Mouse (Mus musculus) stomach, embryonic 15.5 days (tissue): Measurements from ENCODE around the gene Adcy4. TPM values are rescaled to one million over a fixed set of nuclear protein-coding genes. Genes with fewer than 3 reads are reported as not detected.

ENCODE experiments used
- ATAC-seq: fragments of 200-750 bp; cut with Nextera tagmentation; 2 replicates; pipeline ENCODE4 v1.8.0; 2017; ENCODE audit warnings: low read depth, moderate number of reproducible peaks, moderate TSS enrichment; ENCODE audit not compliant: insufficient read depth, low FRiP score
- H3K27ac ChIP-seq: fragments of 300-500 bp; sonication (generic); 2 replicates; pipeline ENCODE4 v1.5.1; 2015; ENCODE audit warnings: mild to moderate bottlenecking, inconsistent platforms
- H3K27me3 ChIP-seq: fragments of 300-500 bp; sonication (generic); replicated peaks from 2 replicates; pipeline ENCODE4 v1.6.1; 2015; ENCODE audit warnings: inconsistent platforms
- H3K36me3 ChIP-seq: fragments of 300-500 bp; sonication (generic); 2 replicates; pipeline ENCODE4 v1.6.1; 2015; ENCODE audit warnings: inconsistent platforms
- H3K4me1 ChIP-seq: fragments of 300-500 bp; sonication (generic); 2 replicates; pipeline ENCODE4 v1.6.1; 2015; ENCODE audit warnings: inconsistent platforms
- H3K4me2 ChIP-seq: fragments of 300-500 bp; sonication (generic); 2 replicates; pipeline ENCODE4 v1.6.1; 2015; ENCODE audit warnings: mild to moderate bottlenecking, inconsistent platforms
- H3K4me3 ChIP-seq: fragments of 300-500 bp; sonication (generic); replicated peaks from 2 replicates; pipeline ENCODE4 v1.5.1; 2015; ENCODE audit warnings: inconsistent platforms
- H3K9ac ChIP-seq: fragments of 300-500 bp; sonication (generic); 2 replicates; pipeline ENCODE4 v1.6.1; 2015; ENCODE audit warnings: inconsistent platforms
- H3K9me3 ChIP-seq: fragments of 300-500 bp; sonication (generic); 2 replicates; pipeline ENCODE4 v1.6.1; 2016; ENCODE audit warnings: inconsistent platforms
- WGBS: fragments of 180-500 bp; shearing (Covaris S2); methylation state at CpG from one replicate; pipeline ENCODE4 v1.1.7; 2015; 5-methylcytosine and 5-hydroxymethylcytosine counted together
- polyA plus RNA-seq: library from polyadenylated mRNA; unstranded; fragments of >200 nt; fragmentation: Nextera tagmentation; extraction: Ambion mirVana; gene quantifications from 2 replicates; pipeline ENCODE4 v1.2.1, GENCODE M21; 2015

Gene Adcy4
- polyA plus RNA-seq, 1 experiment from 2014 or later = 6.3 TPM

DNA sequence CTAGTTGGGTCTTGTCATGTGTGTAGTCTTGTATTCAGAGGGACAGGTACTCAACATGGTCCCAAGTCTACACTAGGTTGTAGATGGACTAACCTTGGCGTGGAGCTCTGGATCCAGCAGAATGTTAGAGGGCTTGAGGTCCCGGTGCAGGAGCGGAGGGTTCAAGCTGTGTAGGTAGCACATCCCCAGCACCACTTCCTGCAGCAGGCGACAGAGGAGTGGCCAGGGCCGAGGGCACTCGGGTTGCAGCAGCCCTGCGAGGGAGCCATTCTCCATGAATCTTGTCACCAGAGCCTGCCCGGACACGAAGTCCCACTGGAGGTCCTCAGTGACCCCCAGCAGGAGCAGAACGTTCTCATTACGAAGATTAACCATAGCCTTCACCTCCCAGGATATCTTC is 3.8 kb upstream of the Adcy4 start:
- Histone ChIP-seq H3K4me3 (peak overlapping the region; percentile 50), H3K36me3 (no peaks in the 10 kb centered on the region), H3K27me3 (peaks cover 15% of the 10 kb centered on the region; the same call in 1 of the 2 replicates), H3K4me2 (peak overlapping the region; percentile 94), H3K27ac (no peak overlapping the region), H3K9ac (no peak overlapping the region), H3K9me3 (no peaks in the 10 kb centered on the region), H3K4me1 (peaks cover 25% of the 10 kb centered on the region)
- 41% methylated on average over 11 of the region's 11 CpGs for WGBS
- no peak for ATAC-seq

DNA sequence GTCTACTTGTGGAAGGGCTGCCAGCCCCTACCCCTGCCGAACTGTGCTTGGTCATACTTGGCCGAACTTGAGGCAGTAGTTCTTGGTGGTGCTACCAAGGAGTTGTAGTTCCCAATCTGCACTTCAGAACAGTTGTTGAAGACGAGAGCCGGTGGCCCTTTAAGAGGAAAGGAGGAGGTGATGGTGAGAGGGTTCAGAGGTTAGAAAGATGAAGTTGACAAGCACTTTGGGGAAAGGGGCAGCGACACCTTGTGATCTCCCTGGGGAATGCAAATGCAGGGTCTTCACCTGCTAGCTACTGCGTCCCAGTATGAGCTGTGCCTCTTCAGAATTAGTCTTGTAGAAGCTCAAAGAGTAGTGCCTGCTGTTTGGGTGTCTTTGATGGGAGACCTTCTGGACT is 1.3 kb upstream of the Adcy4 start:
- Histone ChIP-seq H3K4me3 (no peak overlapping the region), H3K4me1 (peaks cover 23% of the 10 kb centered on the region), H3K4me2 (no peak overlapping the region), H3K27me3 (peaks cover 15% of the 10 kb centered on the region; the same call in 1 of the 2 replicates), H3K36me3 (no peaks in the 10 kb centered on the region), H3K9ac (no peak overlapping the region), H3K9me3 (no peaks in the 10 kb centered on the region), H3K27ac (no peak overlapping the region)
- ATAC-seq = no peak
- 39% methylated on average over 6 of the region's 6 CpGs for WGBS

DNA sequence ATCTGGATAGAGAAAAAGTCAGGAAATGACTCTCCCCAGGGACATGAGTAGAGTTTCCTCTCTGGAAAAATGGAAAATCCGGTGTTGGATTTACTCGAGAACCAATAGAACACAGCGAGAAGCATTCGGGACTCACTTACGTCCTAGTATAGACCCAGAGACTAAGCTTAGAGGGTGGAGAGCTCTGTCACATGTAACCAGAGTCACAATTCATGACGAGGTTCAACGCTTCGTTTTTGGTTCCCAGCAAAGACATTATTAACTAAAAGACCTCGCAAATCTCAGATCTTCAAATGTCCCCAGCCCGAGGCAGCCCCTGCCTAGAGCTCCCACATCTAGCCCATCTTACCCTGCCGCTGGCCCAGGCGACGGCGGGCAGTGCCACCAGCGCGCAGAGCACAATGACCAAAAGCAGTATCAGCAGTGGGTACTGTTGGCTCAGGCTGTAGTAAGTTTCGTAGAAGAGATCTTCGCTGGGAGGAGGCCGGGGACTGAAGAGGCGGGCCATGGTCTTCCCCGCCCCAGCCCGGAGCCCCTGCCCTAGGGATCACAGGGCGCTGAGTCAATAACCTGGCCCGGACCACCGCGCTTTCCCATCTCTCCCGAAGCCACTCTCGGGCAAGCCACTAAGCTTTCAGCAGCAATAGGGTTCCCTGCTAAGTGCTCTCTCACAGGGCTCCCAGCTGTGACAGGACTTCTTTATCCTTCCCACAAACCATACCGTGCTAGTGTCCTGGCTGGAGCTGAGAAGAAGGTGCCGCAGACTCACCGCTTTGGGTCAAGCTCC is 531 bp downstream of the Adcy4 start:
- peak; percentile 46; the same call in 1 of the 2 replicates for ATAC-seq
- Histone ChIP-seq H3K27ac (peak overlapping the region; percentile 23; the same call in 1 of the 2 replicates), H3K4me2 (peak overlapping the region; percentile 71), H3K4me1 (peaks cover 18% of the 10 kb centered on the region), H3K9me3 (no peaks in the 10 kb centered on the region), H3K27me3 (peaks cover 15% of the 10 kb centered on the region; the same call in 1 of the 2 replicates), H3K4me3 (peak overlapping the region; percentile 40), H3K36me3 (no peaks in the 10 kb centered on the region), H3K9ac (0 out of 2 replicates have a peak overlapping the region, but pooled peaks have one; percentile 20)
- WGBS = 4% methylated on average over 31 of the region's 31 CpGs

DNA sequence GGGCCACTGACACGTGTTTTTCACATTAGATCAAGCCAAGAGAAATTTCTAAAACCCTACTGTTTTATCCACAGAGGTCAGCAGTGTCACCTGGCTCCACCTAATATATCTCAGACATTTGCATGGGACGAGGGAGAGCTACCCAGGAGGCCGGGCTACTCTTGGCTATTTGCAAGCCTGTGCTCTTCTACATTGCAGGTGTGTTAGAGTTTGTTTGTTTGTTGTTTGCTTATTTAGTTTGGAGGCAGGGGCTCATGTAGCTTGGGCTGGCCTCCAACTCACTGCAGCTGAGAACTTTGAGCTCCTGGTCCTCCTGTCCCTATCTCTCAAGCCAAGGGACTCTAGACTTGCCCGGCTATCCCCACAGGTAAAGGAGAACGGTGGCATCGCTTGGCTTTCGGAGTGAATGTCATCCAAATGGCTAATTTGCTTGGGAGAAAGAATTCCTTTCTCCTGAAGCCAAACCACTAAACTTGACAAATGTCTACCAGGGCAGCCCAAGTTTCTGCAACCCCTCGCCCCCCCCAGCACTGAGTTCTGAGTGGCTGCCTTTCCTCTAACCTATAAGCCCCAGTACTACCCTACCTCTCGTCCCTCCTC is 1.4 kb downstream of the Adcy4 start:
- 61% methylated on average over 9 of the region's 9 CpGs for WGBS
- Histone ChIP-seq H3K4me3 (peak overlapping the region; percentile 40), H3K9me3 (no peaks in the 10 kb centered on the region), H3K4me2 (peak overlapping the region; percentile 71), H3K9ac (no peak overlapping the region), H3K27me3 (peaks cover 6% of the 10 kb centered on the region; the same call in 1 of the 2 replicates), H3K27ac (peak overlapping the region; percentile 23; the same call in 1 of the 2 replicates), H3K36me3 (no peaks in the 10 kb centered on the region), H3K4me1 (peaks cover 9% of the 10 kb centered on the region; the same call in 1 of the 2 replicates)
- ATAC-seq = no peak

DNA sequence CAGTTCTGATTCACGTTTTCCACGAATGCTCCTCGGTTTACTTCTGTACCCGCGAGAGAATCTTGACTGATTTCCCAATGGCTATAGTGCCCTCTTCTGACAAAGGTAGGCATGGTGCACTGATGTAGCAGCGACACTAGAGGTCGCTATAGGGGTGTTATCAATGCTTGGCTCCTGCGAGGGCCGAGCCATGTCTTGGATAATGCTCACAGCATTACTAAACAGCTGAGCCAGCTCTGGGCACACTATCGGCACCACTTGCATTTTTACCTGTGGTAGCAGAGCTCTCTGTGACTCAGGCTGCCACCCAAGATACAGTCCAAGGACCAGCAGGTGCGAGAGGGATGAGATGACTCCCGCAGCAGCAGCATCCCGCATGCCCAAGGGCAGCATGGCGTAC is 2.6 kb downstream of the Adcy4 start:
- H3K4me2 ChIP-seq = peak overlapping the region; percentile 39; the same call in 1 of the 2 replicates
- H3K27me3 ChIP-seq = 0 out of 2 replicates have a peak, but pooled peaks cover 5% of the 10 kb centered on the region
- ATAC-seq = 0 out of 2 replicates have a peak, but pooled peaks have one; percentile 28
- no peaks in the 10 kb centered on the region for H3K36me3 ChIP-seq
- peaks cover 14% of the 10 kb centered on the region for H3K4me1 ChIP-seq
- no peaks in the 10 kb centered on the region for H3K9me3 ChIP-seq
- H3K9ac ChIP-seq = no peak overlapping the region
- H3K27ac ChIP-seq = no peak overlapping the region
- H3K4me3 ChIP-seq = no peak overlapping the region
- WGBS = 17% methylated on average over 14 of the region's 14 CpGs

DNA sequence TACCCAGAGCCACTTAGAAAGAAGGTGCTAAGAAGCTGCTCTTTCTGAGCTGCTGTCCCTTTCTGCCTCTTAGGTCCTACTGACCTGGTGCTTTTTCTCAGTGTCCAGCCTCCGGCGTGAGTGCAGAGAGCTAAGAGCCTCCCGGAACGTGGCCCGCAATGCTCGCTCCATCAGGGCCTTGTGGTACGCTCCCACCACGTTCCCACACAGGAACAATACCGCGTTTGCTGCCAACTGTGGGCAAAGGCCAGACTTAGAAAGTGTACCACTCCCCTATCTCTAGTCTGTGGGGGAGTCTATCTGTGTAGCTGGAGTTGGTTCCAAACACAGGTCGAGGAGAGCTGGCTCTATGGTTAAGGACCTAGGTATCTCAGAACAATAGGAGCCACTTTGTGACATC is 3.2 kb downstream of the Adcy4 start:
- no peak for ATAC-seq
- H3K9ac ChIP-seq = no peak overlapping the region
- H3K27ac ChIP-seq = no peak overlapping the region
- H3K4me2 ChIP-seq = no peak overlapping the region
- no peaks in the 10 kb centered on the region for H3K36me3 ChIP-seq
- no peak overlapping the region for H3K4me3 ChIP-seq
- 0 out of 2 replicates have a peak, but pooled peaks cover 5% of the 10 kb centered on the region for H3K27me3 ChIP-seq
- 84% methylated on average over 11 of the region's 11 CpGs for WGBS
- no peaks in the 10 kb centered on the region for H3K9me3 ChIP-seq
- peaks cover 14% of the 10 kb centered on the region for H3K4me1 ChIP-seq

DNA sequence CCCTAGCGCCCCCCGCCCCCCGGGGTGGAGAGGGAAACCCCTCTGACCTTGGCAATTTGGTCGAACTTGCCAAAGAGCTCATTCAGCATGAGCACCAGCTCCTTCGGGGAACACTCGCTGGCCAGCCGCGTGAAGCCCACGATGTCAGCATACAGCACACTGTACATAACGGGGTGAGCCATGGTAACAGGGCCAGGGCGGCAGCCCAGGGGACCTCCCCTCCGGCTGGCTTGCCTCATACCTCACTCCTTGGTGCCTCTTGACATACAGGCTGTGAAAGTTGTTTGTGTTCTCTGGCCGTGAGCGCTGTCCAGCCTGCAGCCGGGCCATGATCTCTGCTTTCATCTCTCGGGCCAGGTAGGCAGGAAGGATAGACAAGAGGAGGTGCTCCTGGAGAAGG is 4.2 kb downstream of the Adcy4 start:
- Histone ChIP-seq H3K4me3 (no peak overlapping the region), H3K36me3 (no peaks in the 10 kb centered on the region), H3K9ac (no peak overlapping the region), H3K27me3 (0 out of 2 replicates have a peak, but pooled peaks cover under 1% of the 10 kb centered on the region), H3K9me3 (no peaks in the 10 kb centered on the region), H3K4me1 (peaks cover 14% of the 10 kb centered on the region), H3K4me2 (no peak overlapping the region), H3K27ac (no peak overlapping the region)
- ATAC-seq = no peak
- WGBS = 52% methylated on average over 16 of the region's 16 CpGs

DNA sequence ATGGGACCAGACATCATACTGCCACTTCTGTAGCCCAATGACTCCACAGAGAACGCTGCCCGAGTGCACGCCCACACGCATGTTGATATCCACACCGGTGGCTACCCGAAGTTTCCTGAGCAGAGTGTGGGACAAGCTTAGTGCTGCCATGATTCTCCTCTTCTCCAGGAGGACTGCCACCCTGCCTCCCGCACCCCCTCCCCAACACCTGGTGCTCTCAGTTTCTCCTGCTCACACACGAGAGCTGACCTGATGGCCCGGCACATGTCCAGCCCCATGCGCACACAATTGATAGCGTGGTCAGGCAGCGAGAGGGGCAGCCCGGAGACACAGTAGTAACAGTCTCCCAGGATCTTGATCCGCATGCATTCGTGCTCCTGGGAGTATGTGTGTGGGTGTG is 5.2 kb downstream of the Adcy4 start:
- no peak overlapping the region for H3K4me3 ChIP-seq
- no peak overlapping the region for H3K4me2 ChIP-seq
- WGBS = 86% methylated on average over 15 of the region's 15 CpGs
- H3K4me1 ChIP-seq = peaks cover 12% of the 10 kb centered on the region
- H3K9me3 ChIP-seq = no peaks in the 10 kb centered on the region
- H3K9ac ChIP-seq = no peak overlapping the region
- ATAC-seq = no peak
- no peaks in the 10 kb centered on the region for H3K36me3 ChIP-seq
- no peaks in the 10 kb centered on the region for H3K27me3 ChIP-seq
- no peak overlapping the region for H3K27ac ChIP-seq

DNA sequence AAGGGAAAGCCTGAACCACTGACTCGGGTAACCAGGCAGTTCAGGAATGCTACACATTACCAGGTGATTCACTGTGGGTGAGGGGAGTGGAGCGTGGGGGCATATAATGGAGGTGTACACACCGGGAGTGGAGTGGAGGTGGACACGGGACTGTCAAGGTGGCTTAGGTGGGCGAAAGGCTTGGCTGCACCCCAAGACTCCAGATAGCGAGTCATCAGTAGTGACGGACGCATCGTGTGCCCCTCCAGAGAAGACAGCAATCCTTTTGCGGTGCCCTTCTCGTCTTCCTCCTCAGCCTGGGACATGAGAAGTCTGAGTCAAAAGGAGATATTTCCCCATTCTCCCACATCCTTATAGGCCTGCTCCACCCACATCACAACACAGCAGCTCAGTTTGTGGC is 6.1 kb downstream of the Adcy4 start:
- peaks cover 6% of the 10 kb centered on the region for H3K4me1 ChIP-seq
- no peak overlapping the region for H3K4me2 ChIP-seq
- H3K36me3 ChIP-seq = no peaks in the 10 kb centered on the region
- H3K27ac ChIP-seq = no peak overlapping the region
- H3K9ac ChIP-seq = no peak overlapping the region
- H3K27me3 ChIP-seq = no peaks in the 10 kb centered on the region
- ATAC-seq = no peak
- no peak overlapping the region for H3K4me3 ChIP-seq
- WGBS = 75% methylated on average over 11 of the region's 11 CpGs
- no peaks in the 10 kb centered on the region for H3K9me3 ChIP-seq

DNA sequence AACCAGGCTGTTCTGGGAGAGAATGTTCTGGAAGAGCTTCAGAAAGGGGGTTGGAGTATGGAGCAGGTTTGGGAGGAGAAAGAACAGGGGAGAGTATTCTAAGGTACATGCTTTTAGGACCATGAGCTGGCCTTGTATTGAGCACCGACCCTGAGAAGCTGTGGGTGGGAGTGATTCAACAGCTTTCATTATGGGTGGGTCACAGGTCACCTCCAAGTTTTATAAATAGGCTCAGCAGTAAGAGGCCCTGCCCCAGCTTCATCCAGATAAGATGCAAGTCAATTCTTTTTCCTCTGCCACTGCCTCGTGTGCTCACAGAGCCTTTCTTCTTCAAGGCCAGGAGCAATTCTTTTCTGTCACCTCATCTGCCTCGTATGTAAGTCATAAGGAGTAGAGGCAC is 6.7 kb downstream of the Adcy4 start:
- WGBS = 16% methylated on average over 3 of the region's 3 CpGs
- H3K27ac ChIP-seq = no peak overlapping the region
- H3K9ac ChIP-seq = no peak overlapping the region

DNA sequence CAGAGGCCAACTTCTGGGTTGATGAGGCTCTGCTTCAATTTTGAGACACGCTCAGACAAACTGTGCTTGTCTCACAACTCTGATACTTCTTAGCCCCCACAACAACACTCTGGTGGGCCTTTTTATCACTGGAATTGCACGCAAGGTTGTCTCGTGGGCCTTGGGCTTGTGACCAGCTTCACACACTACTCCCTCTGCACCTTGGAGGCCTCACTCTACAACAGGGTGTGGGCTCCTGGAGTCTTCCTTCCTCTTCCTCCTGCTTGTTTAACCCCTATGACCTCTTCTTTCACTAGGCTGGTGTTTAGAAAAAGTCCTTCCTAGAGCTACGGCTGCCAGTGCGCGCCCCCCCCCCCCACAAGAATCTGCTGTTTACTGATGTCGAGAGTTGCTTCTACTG is 7.2 kb downstream of the Adcy4 start:
- no peak overlapping the region for H3K4me2 ChIP-seq
- H3K27ac ChIP-seq = no peak overlapping the region
- no peaks in the 10 kb centered on the region for H3K9me3 ChIP-seq
- H3K36me3 ChIP-seq = no peaks in the 10 kb centered on the region
- 44% methylated on average over 7 of the region's 7 CpGs for WGBS
- no peak overlapping the region for H3K4me3 ChIP-seq
- no peak for ATAC-seq
- no peaks in the 10 kb centered on the region for H3K27me3 ChIP-seq
- H3K9ac ChIP-seq = no peak overlapping the region
- H3K4me1 ChIP-seq = peaks cover 6% of the 10 kb centered on the region

More for the DNA sequence above, 6.7 kb downstream of the Adcy4 start:
- Histone ChIP-seq H3K4me1 (peaks cover 6% of the 10 kb centered on the region), H3K4me3 (no peak overlapping the region), H3K4me2 (no peak overlapping the region), H3K36me3 (no peaks in the 10 kb centered on the region), H3K27me3 (no peaks in the 10 kb centered on the region), H3K9me3 (no peaks in the 10 kb centered on the region)
- no peak for ATAC-seq

DNA sequence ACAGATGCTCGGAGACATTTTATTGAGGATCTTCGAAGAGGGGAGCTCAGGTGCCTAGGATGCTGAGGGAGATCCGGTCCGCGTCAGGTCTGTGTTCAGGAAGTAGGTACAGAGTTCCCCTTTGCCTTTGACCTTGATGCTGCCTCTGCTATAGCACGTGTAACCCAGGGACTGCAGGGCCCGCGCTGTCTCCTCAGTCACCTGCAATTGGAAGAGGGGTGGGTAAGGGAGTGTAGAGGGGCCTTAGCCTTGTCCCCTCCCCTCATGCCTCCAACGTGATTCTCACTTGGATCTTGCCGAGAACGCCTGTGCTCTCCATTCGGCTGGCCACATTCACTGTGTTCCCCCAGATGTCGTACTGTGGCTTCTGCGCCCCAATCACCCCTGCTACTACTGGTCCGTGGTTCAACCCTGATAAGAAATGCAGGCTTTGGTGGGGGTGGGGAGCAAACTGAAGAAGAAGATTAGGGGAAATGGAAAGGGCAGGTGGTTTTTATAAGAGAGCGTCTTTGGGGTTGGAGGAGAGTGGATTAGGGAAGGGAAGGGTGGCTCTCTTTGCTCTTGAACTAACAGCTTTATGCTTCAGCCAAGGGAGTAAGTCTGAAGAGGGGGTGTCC is 14.7 kb downstream of the Adcy4 start:
- ATAC-seq = no peak
- H3K4me3 ChIP-seq = no peak overlapping the region
- peaks cover 10% of the 10 kb centered on the region for H3K27me3 ChIP-seq
- H3K9ac ChIP-seq = no peak overlapping the region
- H3K9me3 ChIP-seq = no peaks in the 10 kb centered on the region
- H3K36me3 ChIP-seq = no peaks in the 10 kb centered on the region
- no peak overlapping the region for H3K27ac ChIP-seq
- H3K4me2 ChIP-seq = no peak overlapping the region
- 0 out of 2 replicates have a peak, but pooled peaks cover 3% of the 10 kb centered on the region for H3K4me1 ChIP-seq
- WGBS = 70% methylated on average over 16 of the region's 16 CpGs
